In genomic region chr14:60635911-60636607, GRCm38 (mm10) we compare ENCODE assay signal across 8 mouse cellular contexts. TPM values are rescaled to one million over a fixed set of nuclear protein-coding genes. Genes with fewer than 3 reads are reported as not detected.
DNase-seq lines count a peak whose midpoint lies in the region; ATAC-seq and TF ChIP-seq lines count a peak whose summit lies in the region.

No protein-coding gene starts in this region.

- no peak for TF ChIP-seq CTCF in kidney, postnatal 0 days (IDR thresholded peaks at IDR 0.05; ENCODE audit: low read depth)
- no peak for TF ChIP-seq CTCF in midbrain, postnatal 0 days (IDR thresholded peaks at IDR 0.05)

- H3K27ac ChIP-seq in heart, embryonic 11.5 days (ENCODE audit: low read depth, low read length), result no peak overlapping the region
- peak overlapping the region; percentile 61 for H3K27ac ChIP-seq in forebrain, embryonic 15.5 days (replicated peaks)
- H3K27ac ChIP-seq in kidney, postnatal 0 days, result peak overlapping the region; percentile 15; the same call in 1 of the 2 replicates
- H3K27ac ChIP-seq in midbrain, postnatal 0 days (ENCODE audit: low read depth, low read length), result no peak overlapping the region

- 0 out of 2 replicates have a peak overlapping the region, but pooled peaks have one; percentile 24 for H3K9ac ChIP-seq in heart, embryonic 11.5 days (ENCODE audit: low read depth, low read length)
- peak overlapping the region; percentile 67 for H3K9ac ChIP-seq in forebrain, embryonic 15.5 days (replicated peaks)
- peak overlapping the region; percentile 73; the same call in 1 of the 2 replicates for H3K9ac ChIP-seq in kidney, postnatal 0 days (ENCODE audit: low read depth, low read length)
- H3K9ac ChIP-seq in midbrain, postnatal 0 days (replicated peaks; ENCODE audit: low read length, poor library complexity, severe bottlenecking), result no peak overlapping the region

- H3K36me3 ChIP-seq in heart, embryonic 11.5 days (ENCODE audit: control insufficient read depth, insufficient read depth, low read length), result no peaks in the 10 kb centered on the region
- no peaks in the 10 kb centered on the region for H3K36me3 ChIP-seq in forebrain, embryonic 15.5 days
- H3K36me3 ChIP-seq in kidney, postnatal 0 days (ENCODE audit: insufficient read depth, low read length), result no peaks in the 10 kb centered on the region
- no peaks in the 10 kb centered on the region for H3K36me3 ChIP-seq in midbrain, postnatal 0 days (ENCODE audit: insufficient read depth, low read length)

- H3K4me3 ChIP-seq in heart, embryonic 11.5 days (ENCODE audit: low read depth, low read length), result peak overlapping the region; percentile 71
- H3K4me3 ChIP-seq in forebrain, embryonic 15.5 days, result peak overlapping the region; percentile 85
- H3K4me3 ChIP-seq in kidney, postnatal 0 days (replicated peaks; ENCODE audit: low read depth, low read length), result peak overlapping the region; percentile 76
- peak overlapping the region; percentile 60 for H3K4me3 ChIP-seq in midbrain, postnatal 0 days (ENCODE audit: low read depth, low read length)

- WGBS in heart, embryonic 11.5 days (ENCODE audit: insufficient replicate concordance), result 12% methylated on average over 14 of the region's 14 CpGs
- WGBS in forebrain, embryonic 15.5 days, result 2% methylated on average over 14 of the region's 14 CpGs
- 12% methylated on average over 14 of the region's 14 CpGs for WGBS in kidney, postnatal 0 days
- WGBS in midbrain, postnatal 0 days, result 8% methylated on average over 14 of the region's 14 CpGs

- no peaks in the 10 kb centered on the region for H3K9me3 ChIP-seq in heart, embryonic 11.5 days (replicated peaks; ENCODE audit: control insufficient read depth, low read length)
- H3K9me3 ChIP-seq in forebrain, embryonic 15.5 days, result no peaks in the 10 kb centered on the region
- no peaks in the 10 kb centered on the region for H3K9me3 ChIP-seq in kidney, postnatal 0 days (replicated peaks; ENCODE audit: low read length)
- no peaks in the 10 kb centered on the region for H3K9me3 ChIP-seq in midbrain, postnatal 0 days (ENCODE audit: low read length)

- H3K4me1 ChIP-seq in heart, embryonic 11.5 days (ENCODE audit: control insufficient read depth, insufficient read depth, low read length), result peaks cover 12% of the 10 kb centered on the region
- H3K4me1 ChIP-seq in forebrain, embryonic 15.5 days, result peaks cover 61% of the 10 kb centered on the region
- peaks cover 24% of the 10 kb centered on the region for H3K4me1 ChIP-seq in kidney, postnatal 0 days (replicated peaks; ENCODE audit: insufficient read depth, low read length)
- peaks cover 12% of the 10 kb centered on the region; the same call in 1 of the 2 replicates for H3K4me1 ChIP-seq in midbrain, postnatal 0 days (ENCODE audit: insufficient read depth, low read length)

- H3K4me2 ChIP-seq in heart, embryonic 11.5 days, result peak overlapping the region; percentile 99
- peak overlapping the region; percentile 88 for H3K4me2 ChIP-seq in forebrain, embryonic 15.5 days (replicated peaks)
- H3K4me2 ChIP-seq in kidney, postnatal 0 days (ENCODE audit: low read length), result peak overlapping the region; percentile 87
- H3K4me2 ChIP-seq in midbrain, postnatal 0 days (ENCODE audit: low read depth, low read length, poor library complexity, severe bottlenecking), result peak overlapping the region; percentile 99

- no peak for ATAC-seq in heart, embryonic 11.5 days (replicated peaks; ENCODE audit: insufficient number of reproducible peaks, low FRiP score, low TSS enrichment)
- no peak for ATAC-seq in forebrain, embryonic 15.5 days (replicated peaks)
- ATAC-seq in kidney, postnatal 0 days (replicated peaks; ENCODE audit: low FRiP score, low read depth), result no peak
- no peak for ATAC-seq in midbrain, postnatal 0 days (ENCODE audit: low FRiP score)
- no peak for ATAC-seq in megakaryocyte progenitor cell, adult 5-6 weeks (replicated peaks; ENCODE audit: poor library complexity)

- no peak for DNase-seq in heart, adult 8-10 months (ENCODE audit: low spot score)
- DNase-seq in kidney, postnatal 0 days (ENCODE audit: low spot score), result no peak
- DNase-seq in midbrain, postnatal 0 days (ENCODE audit: low spot score), result no peak
- DNase-seq in right cerebral cortex, postnatal 25 days, result no peak
- no peak for DNase-seq in cerebellum, adult 9-10 months

- peaks cover 6% of the 10 kb centered on the region for H3K27me3 ChIP-seq in heart, embryonic 11.5 days (ENCODE audit: control insufficient read depth, insufficient read depth, low read length)
- H3K27me3 ChIP-seq in forebrain, embryonic 15.5 days, result no peaks in the 10 kb centered on the region
- H3K27me3 ChIP-seq in kidney, postnatal 0 days (ENCODE audit: insufficient read depth, low read length), result no peaks in the 10 kb centered on the region
- H3K27me3 ChIP-seq in midbrain, postnatal 0 days (ENCODE audit: insufficient read depth, low read length), result no peaks in the 10 kb centered on the region

RNA-seq across cellular contexts. Expression of gene Spata13, which starts 2.3 kb away (rescaled TPM):
- 16.8 and 19.6 TPM in 2 replicates for polyA plus RNA-seq in heart, embryonic 11.5 days (2014; fragmentation: Nextera tagmentation; extraction: Ambion mirVana)
- total RNA-seq in heart, adult 8-10 months (2022), result 10 to 100 TPM; 11.3 to 15.0 (median 13.6) TPM
- polyA plus RNA-seq in forebrain, embryonic 15.5 days (2015; fragmentation: Nextera tagmentation; extraction: Ambion mirVana), result 50.1 and 52.6 TPM in 2 replicates
- polyA plus RNA-seq in kidney, postnatal 0 days (2015; fragmentation: Nextera tagmentation; extraction: Ambion mirVana), result 47.4 and 49.9 TPM in 2 replicates
- total RNA-seq in midbrain, postnatal 0 days (2014; rRNA removed), result 28.0 and 33.0 TPM in 2 replicates
- 9.0 and 12.4 TPM in 2 replicates for polyA plus RNA-seq in midbrain, postnatal 0 days (2015; fragmentation: Nextera tagmentation; extraction: Ambion mirVana)
- 20.2 and 20.4 TPM in 2 replicates for total RNA-seq in megakaryocyte progenitor cell, adult 5-6 weeks (2015)
- 33.5 and 35.9 TPM in 2 replicates for total RNA-seq in megakaryocyte progenitor cell, adult 5-6 weeks (2017)

Comparison
In these comparisons a context has a peak if more than half of its experiments do, and no peak if none do; other contexts are left out.
1. H3K27ac ChIP-seq: peak in forebrain, embryonic 15.5 days (single experiment) and kidney, postnatal 0 days (single experiment); none in heart, embryonic 11.5 days (single experiment) and midbrain, postnatal 0 days (single experiment).
2. Peak in every context shown above with its lines, with median percentiles within 50 percentile points of each other: H3K4me2 ChIP-seq and H3K4me3 ChIP-seq.